Mouse (Mus musculus) neural tube, embryonic 11.5 days (tissue): ENCODE results near the gene Espl1. TPM values are rescaled to one million over a fixed set of nuclear protein-coding genes. Genes with fewer than 3 reads are reported as not detected.

ENCODE experiments used
- ATAC-seq: fragments of 200-750 bp; cut with Nextera tagmentation; 2 replicates; pipeline ENCODE4 v1.8.0; 2017; ENCODE audit warnings: moderate number of reproducible peaks, mild to moderate bottlenecking, moderate TSS enrichment, moderate library complexity; ENCODE audit not compliant: insufficient read depth, low FRiP score, low TSS enrichment
- DNase-seq: peaks from one replicate; pipeline ENCODE4 v3.0.0-alpha.2; 2015; ENCODE audit warnings: low spot score
- H3K27ac ChIP-seq: fragments of 300-500 bp; sonication (generic); 2 replicates; pipeline ENCODE4 v1.5.1; 2014; ENCODE audit warnings: low read depth, mild to moderate bottlenecking, low read length
- H3K27me3 ChIP-seq: fragments of 300-500 bp; sonication (generic); 2 replicates; pipeline ENCODE4 v1.6.1; 2014; ENCODE audit warnings: mild to moderate bottlenecking, low read length, mixed read lengths; ENCODE audit not compliant: control insufficient read depth, insufficient read depth
- H3K36me3 ChIP-seq: fragments of 300-500 bp; sonication (generic); 2 replicates; pipeline ENCODE4 v1.6.1; 2014; ENCODE audit warnings: mild to moderate bottlenecking, low read length, moderate library complexity, mixed read lengths; ENCODE audit not compliant: control insufficient read depth, insufficient read depth
- H3K4me1 ChIP-seq: fragments of 300-500 bp; sonication (generic); 2 replicates; pipeline ENCODE4 v1.6.1; 2014; ENCODE audit warnings: low read length, mixed read lengths; ENCODE audit not compliant: control insufficient read depth, insufficient read depth
- H3K4me2 ChIP-seq: fragments of 300-500 bp; sonication (generic); 2 replicates; pipeline ENCODE4 v1.6.1; 2014; ENCODE audit warnings: low read depth, mild to moderate bottlenecking, moderate library complexity
- H3K4me3 ChIP-seq: fragments of 300-500 bp; sonication (generic); 2 replicates; pipeline ENCODE4 v1.5.1; 2014; ENCODE audit warnings: low read depth, low read length
- H3K9ac ChIP-seq: fragments of 300-500 bp; sonication (generic); 2 replicates; pipeline ENCODE4 v1.6.1; 2014; ENCODE audit warnings: mild to moderate bottlenecking, low read length
- H3K9me3 ChIP-seq: fragments of 300-500 bp; sonication (generic); 2 replicates; pipeline ENCODE4 v1.6.1; 2016; ENCODE audit warnings: low read length; ENCODE audit not compliant: control insufficient read depth
- WGBS: fragments of 180-500 bp; shearing (Covaris S2); extraction: QIAGEN DNeasy Blood & Tissue Kit; methylation state at CpG from one replicate; pipeline ENCODE4 v1.1.7; 2014; 5-methylcytosine and 5-hydroxymethylcytosine counted together
- polyA plus RNA-seq: library from polyadenylated mRNA; unstranded; fragments of >200 nt; fragmentation: Nextera tagmentation; extraction: Ambion mirVana; gene quantifications from 2 replicates; pipeline ENCODE4 v1.2.1, GENCODE M21; 2014

Espl1 gene
- polyA plus RNA-seq: 36.2 and 37.9 TPM in 2 replicates

DNA sequence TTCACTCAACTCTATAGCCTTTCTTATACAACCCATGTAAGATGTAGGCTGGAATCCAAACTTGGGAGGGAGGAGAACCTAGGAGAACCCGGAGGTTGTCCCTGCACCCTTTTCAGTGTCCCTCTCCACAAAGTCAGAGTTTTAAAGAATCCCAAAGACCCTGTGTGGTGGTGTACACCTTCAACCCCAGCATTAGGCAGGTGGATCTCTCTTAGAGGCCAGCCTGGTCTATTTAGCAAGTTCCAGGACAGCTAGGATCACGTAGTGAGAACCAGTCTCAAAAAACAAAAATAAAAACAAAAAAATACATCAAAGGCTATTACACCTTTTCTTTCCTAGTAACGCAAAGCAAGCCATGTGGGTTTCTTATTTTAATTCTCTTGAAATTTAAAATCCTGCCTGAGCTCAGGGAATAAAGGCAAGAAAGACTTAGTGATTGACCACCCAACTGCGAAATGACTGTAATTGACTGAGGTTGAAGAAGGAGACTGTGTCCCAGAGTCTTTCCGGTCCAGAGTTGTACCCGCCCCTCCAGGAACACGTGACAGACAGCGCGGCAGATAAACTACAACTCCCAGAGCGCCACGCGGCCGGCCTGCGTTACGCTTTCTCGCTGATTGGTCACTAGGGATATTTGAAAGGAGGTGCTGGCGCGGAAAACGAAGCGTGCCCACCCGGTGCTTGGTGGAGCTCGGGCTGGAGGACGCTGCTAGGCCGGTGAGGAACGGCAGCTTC is at the start of gene Espl1:
Gene Espl1, plus strand, starts transcription at position 634 of the 735 bp plus-strand sequence.
- WGBS: 7% methylated on average over 25 of the region's 25 CpGs
- H3K36me3 ChIP-seq: peaks cover 13% of the 10 kb centered on the region

DNA sequence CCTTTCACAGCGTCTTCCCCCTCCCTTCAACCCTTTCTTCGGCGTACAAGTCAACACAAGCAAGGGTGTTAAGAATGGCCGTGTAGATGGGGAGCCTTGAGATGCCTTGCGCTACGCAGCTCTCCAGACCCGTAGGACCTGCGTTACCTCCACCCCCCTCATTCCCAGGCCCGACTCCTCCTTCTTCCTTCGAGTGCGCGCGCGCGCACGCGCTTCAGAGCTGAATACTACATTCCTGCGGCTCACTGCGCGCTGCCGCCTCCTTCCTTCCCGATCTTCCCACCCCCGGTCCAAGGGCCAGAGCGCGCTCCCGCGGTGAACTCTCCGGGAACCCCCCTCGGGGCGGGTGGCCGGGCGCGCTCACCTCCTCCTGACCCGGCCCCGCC is 49.2 kb upstream of the Espl1 start:
- H3K36me3 ChIP-seq: no peaks in the 10 kb centered on the region
- H3K9ac ChIP-seq: peak overlapping the region; percentile 43
- H3K9me3 ChIP-seq: no peaks in the 10 kb centered on the region
- H3K27ac ChIP-seq: peak overlapping the region; percentile 47; the same call in 1 of the 2 replicates
- DNase-seq: peak; percentile 93
- peaks cover 39% of the 10 kb centered on the region for H3K4me1 ChIP-seq
- H3K27me3 ChIP-seq: peaks cover 17% of the 10 kb centered on the region
- peak; percentile 67 for ATAC-seq
- WGBS: 1% methylated on average over 33 of the region's 35 CpGs
- H3K4me3 ChIP-seq: peak overlapping the region; percentile 56
- peak overlapping the region; percentile 82 for H3K4me2 ChIP-seq

More for the DNA sequence above, at the start of gene Espl1:
- peak within 1 kb of the TSS; percentile 58 for H3K4me3 ChIP-seq
- H3K9me3 ChIP-seq: no peaks in the 10 kb centered on the region
- peak; percentile 96 for DNase-seq
- peak; percentile 97 for ATAC-seq
- peak within 1 kb of the TSS; percentile 46 for H3K9ac ChIP-seq
- H3K4me1 ChIP-seq: no peaks in the 10 kb centered on the region
- H3K27me3 ChIP-seq: no peaks in the 10 kb centered on the region
- no peak within 1 kb of the TSS for H3K27ac ChIP-seq
- peak within 1 kb of the TSS; percentile 73 for H3K4me2 ChIP-seq

GRCm38 (mm10) chr15:102247252-102248130 is 48.6 kb upstream of the Espl1 start:
- DNase-seq: peak; percentile 71
- peak; percentile 35; the same call in 1 of the 2 replicates for ATAC-seq
- WGBS: under 1% methylated on average over 39 of the region's 65 CpGs
- H3K4me1 ChIP-seq: peaks cover 39% of the 10 kb centered on the region
- peaks cover 17% of the 10 kb centered on the region for H3K27me3 ChIP-seq
- no peaks in the 10 kb centered on the region for H3K9me3 ChIP-seq
- H3K4me2 ChIP-seq: peak overlapping the region; percentile 82
- H3K4me3 ChIP-seq: peak overlapping the region; percentile 56
- peak overlapping the region; percentile 43 for H3K9ac ChIP-seq
- peak overlapping the region; percentile 47 for H3K27ac ChIP-seq
- no peaks in the 10 kb centered on the region for H3K36me3 ChIP-seq

- Histone ChIP-seq H3K27me3 (peaks cover 17% of the 10 kb centered on the region), H3K9ac (peak overlapping the region; percentile 43), H3K9me3 (no peaks in the 10 kb centered on the region), H3K4me3 (peak overlapping the region; percentile 56), H3K27ac (no peak overlapping the region), H3K36me3 (no peaks in the 10 kb centered on the region), H3K4me1 (peaks cover 34% of the 10 kb centered on the region), H3K4me2 (peak overlapping the region; percentile 82)
- WGBS: 8% methylated on average over 8 of the region's 8 CpGs
- ATAC-seq: no peak
- DNase-seq: no peak
These were observed 47.8 kb upstream of the Espl1 start for GRCm38 (mm10) chr15:102248131-102248811.

DNA sequence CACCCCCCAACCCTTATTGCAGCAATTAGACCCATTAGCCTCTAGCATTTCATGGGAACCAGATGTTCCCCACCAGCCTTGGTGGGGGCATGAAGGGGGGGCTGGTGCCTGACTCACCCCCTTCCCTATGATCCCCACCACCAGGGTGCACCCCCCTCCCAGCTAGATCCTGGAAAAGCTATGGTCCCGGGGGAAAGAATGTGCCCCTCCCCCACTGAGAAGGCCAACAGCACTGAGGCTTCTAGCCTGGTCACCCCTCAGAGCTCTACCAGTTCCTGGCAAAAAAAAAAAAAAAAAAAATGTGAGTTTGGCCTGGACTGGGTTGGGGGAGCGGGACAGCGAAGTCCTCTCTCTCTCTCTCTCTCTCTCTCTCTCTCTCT is 47.3 kb upstream of the Espl1 start:
- ATAC-seq: no peak
- peak overlapping the region; percentile 5; the same call in 1 of the 2 replicates for H3K4me2 ChIP-seq
- 0 out of 2 replicates have a peak overlapping the region, but pooled peaks have one; percentile 8 for H3K4me3 ChIP-seq
- no peak for DNase-seq
- no peaks in the 10 kb centered on the region for H3K9me3 ChIP-seq
- H3K27ac ChIP-seq: no peak overlapping the region
- no peak overlapping the region for H3K9ac ChIP-seq
- no peaks in the 10 kb centered on the region for H3K36me3 ChIP-seq
- peaks cover 29% of the 10 kb centered on the region for H3K4me1 ChIP-seq
- 10% methylated on average over 3 of the region's 3 CpGs for WGBS
- peaks cover 16% of the 10 kb centered on the region for H3K27me3 ChIP-seq

DNA sequence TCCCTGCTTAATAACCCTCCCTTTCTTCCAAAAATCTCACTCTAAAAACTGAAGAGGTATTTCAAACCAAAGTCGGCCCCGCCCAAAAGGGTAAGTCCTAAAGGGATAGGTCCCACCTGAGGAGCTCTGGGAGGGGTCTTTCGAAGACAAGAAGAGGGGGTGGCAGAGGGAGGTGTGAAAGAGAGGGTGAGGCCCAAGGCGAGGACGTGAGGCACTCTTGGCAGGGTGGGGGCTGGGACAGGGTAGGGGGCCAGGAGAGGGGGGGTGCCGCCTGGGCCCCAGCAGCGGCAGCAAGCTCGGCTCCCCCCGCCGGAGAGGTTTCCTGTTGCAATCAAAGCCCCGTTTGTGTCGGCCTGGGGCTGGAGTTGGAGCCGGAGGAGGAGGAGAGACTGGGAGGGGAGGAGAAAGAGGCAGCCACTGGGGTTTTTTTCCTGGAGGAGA is 46.8 kb upstream of the Espl1 start:
- Histone ChIP-seq H3K4me1 (peaks cover 25% of the 10 kb centered on the region), H3K4me3 (0 out of 2 replicates have a peak overlapping the region, but pooled peaks have one; percentile 2), H3K27me3 (peaks cover 11% of the 10 kb centered on the region), H3K9ac (no peak overlapping the region; the same call in 1 of the 2 replicates), H3K27ac (peak overlapping the region; percentile 49; the same call in 1 of the 2 replicates), H3K4me2 (peak overlapping the region; percentile 36), H3K36me3 (no peaks in the 10 kb centered on the region), H3K9me3 (no peaks in the 10 kb centered on the region)
- ATAC-seq: no peak
- no peak for DNase-seq
- whole genome bisulfite sequencing: 5% methylated on average over 13 of the region's 13 CpGs

GRCm38 (mm10) chr15:102249967-102250366 is 46.1 kb upstream of the Espl1 start:
- Histone ChIP-seq H3K36me3 (no peaks in the 10 kb centered on the region), H3K4me3 (no peak overlapping the region), H3K4me2 (peak overlapping the region; percentile 36), H3K4me1 (peaks cover 22% of the 10 kb centered on the region), H3K27me3 (peaks cover 7% of the 10 kb centered on the region), H3K9me3 (no peaks in the 10 kb centered on the region), H3K27ac (peak overlapping the region; percentile 49; the same call in 1 of the 2 replicates), H3K9ac (peak overlapping the region; percentile 14; the same call in 1 of the 2 replicates)
- ATAC-seq: no peak
- DNase-seq: no peak
- WGBS: 33% methylated on average over 9 of the region's 9 CpGs

DNA sequence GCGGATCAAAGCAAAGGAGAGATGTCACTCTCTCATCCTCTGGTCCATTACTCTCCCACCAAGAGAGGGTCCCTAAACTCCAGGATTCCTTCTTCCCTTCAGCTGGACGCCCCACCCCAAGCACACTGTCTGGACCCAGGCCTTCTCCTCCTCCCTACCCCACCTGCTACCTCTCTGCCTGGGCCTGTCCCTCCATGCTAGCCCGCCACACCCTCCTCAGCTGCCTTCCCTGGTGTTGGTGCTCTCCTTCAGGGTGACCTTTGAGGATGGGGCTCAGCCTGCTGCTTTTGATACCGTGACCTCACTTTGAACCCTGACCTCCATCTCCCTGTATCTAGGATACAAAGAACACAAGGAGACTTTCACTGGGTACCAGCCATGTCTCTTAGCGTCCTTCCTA is 45.5 kb upstream of the Espl1 start:
- no peak for ATAC-seq
- Histone ChIP-seq H3K9me3 (no peaks in the 10 kb centered on the region), H3K4me3 (no peak overlapping the region), H3K9ac (no peak overlapping the region), H3K36me3 (no peaks in the 10 kb centered on the region), H3K27me3 (peaks cover 1% of the 10 kb centered on the region; the same call in 1 of the 2 replicates), H3K4me2 (no peak overlapping the region), H3K4me1 (peaks cover 17% of the 10 kb centered on the region), H3K27ac (no peak overlapping the region)
- 52% methylated on average over 5 of the region's 5 CpGs for WGBS
- DNase-seq: no peak
